Mouse (Mus musculus) G1E-ER4 (cell line): ENCODE results near the gene Smpd1. TPM values are rescaled to one million over a fixed set of nuclear protein-coding genes. Genes with fewer than 3 reads are reported as not detected.

ENCODE experiments used
- GATA1 ChIP-seq: IDR thresholded peaks from one replicate; pipeline ENCODE4 v1.8.0; 2012; ENCODE audit warnings: low read length, inconsistent platforms
- polyA plus RNA-seq: library from polyadenylated mRNA; stranded (reverse); fragments of >175 nt; gene quantifications from 2 replicates; pipeline ENCODE4 v1.2.3, GENCODE M21; 2012

The Smpd1 gene
- polyA plus RNA-seq, 1 experiment = 24.4 TPM

- TF ChIP-seq GATA1 = no peak
Observed at GRCm38 (mm10) chr7:105553456-105554211, 526 bp upstream of the Smpd1 start.

GRCm38 (mm10) chr7:105555571-105555970 is 1.4 kb downstream of the Smpd1 start:
- no peak for TF ChIP-seq GATA1

DNA sequence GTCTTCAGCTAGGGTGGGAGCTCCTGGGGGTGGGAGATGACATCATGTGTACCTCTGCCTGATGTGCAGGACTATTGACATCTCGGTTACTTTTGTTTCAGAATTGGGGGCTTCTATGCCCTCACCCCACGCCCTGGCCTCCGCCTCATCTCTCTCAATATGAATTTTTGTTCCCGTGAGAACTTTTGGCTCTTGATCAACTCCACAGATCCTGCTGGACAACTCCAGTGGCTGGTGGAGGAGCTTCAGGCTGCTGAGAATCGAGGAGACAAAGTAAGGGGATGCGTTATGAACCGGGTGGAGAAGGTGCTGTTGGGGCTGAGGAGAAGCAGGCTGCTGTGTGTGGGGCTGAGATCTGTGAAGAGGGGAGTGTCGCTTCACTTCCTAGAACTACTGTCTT is 2.2 kb downstream of the Smpd1 start:
- TF ChIP-seq GATA1 = no peak

- TF ChIP-seq GATA1 = no peak
Observed at GRCm38 (mm10) chr7:105557671-105558070, 3.5 kb downstream of the Smpd1 start.

GRCm38 (mm10) chr7:105559016-105559415 is 4.9 kb downstream of the Smpd1 start:
- TF ChIP-seq GATA1 = no peak

GRCm38 (mm10) chr7:105562317-105562716 is 8.2 kb downstream of the Smpd1 start:
- no peak for TF ChIP-seq GATA1

DNA sequence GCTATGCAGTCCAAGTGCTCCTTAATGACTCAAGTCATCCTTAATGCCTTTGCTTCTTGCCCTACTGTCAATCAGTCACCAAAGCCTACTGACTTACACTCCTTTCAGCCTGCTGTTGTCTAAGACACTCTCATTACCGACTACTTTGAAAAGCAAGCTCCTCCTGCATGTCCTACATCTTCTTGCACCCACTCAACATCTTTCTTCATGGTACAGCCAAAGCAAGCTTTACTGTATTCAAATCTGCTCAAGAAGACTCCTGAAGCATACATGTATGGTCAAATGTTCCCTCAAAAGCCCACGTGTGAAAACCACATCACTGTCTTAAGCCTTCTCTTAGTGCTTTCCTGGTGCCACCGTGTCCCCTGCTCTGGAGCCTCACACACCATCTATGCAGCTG is 9.2 kb downstream of the Smpd1 start:
- no peak for TF ChIP-seq GATA1

DNA sequence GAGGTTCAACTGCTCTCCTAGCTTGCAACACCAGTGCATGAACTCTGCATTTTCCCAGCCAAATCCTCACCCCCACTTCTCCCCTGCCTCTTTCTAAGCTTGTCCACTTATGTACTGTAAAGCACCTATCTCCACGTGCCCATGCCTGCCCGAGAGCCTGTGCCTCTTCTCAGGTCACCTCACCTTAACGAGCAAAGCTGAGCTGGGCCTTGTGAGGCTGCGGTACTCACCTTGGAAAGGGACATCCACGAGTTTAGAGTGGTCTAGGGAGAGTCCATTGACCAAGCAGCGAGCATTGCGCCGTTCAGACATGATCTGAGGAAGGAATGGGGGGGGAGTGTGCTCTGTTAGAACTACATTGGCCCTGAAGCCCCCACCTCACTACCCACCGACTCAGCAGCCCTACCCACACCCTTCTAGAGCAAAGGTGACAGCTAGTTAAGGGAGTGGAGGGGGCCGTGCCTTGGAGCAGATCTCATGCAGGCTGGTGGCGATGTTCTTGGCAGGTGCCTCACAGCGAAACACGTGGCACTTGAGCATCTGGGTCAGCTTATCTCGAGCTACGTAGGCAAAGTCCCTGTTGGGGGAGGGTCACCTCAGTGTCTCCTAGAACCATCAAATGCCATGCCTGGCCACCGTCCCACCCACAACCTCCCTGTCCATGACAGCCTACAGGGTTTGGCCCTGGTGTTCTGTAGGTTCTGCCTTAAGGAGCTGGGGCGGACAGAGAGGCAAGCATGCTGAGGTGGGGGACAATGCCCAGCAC is 11.1 kb downstream of the Smpd1 start:
- no peak for TF ChIP-seq GATA1

DNA sequence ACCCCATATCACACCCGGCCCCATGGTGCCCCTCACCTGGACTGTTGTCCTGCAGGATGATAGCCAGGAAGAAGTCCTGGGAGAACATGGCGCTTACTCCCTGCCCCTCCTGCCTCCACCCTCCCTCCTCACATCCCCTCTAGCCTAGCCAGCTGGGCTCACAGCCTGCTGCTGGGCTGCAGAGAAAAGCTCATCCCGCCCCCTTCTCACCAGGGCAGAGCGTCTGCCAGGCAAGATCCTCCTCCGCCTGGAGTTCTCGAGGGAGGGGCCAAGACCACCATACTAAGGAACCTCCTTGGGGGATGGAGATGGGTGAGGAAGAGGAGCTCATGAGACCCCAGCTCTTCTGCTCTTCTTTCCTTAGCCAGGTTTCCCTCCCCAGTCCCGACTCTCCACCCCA is 14.4 kb downstream of the Smpd1 start:
- TF ChIP-seq GATA1 = no peak

DNA sequence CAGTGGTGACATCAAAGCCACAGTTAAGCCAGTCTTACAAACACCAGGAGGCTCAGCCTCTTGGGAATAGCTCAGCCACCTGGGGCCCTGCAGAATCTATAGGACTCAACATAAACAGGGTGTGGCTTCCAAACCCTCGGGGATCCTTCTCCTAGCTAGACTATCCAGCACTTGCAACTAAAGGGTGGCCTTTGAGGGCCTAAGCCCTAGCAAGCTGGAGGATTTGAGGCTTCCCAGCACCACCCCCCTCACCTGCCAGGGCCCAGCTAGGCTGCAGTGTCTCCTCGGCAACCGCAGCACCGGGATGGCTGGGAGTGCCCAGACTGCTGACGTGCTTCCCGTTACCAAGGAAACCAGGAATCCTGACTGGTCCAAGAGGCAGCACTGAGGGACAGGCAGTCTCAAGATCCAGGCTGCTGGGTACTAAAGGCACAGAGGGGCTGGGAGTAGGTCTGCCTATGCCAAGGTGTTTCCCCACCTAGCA is 14.9 kb downstream of the Smpd1 start:
- TF ChIP-seq GATA1 = no peak

DNA sequence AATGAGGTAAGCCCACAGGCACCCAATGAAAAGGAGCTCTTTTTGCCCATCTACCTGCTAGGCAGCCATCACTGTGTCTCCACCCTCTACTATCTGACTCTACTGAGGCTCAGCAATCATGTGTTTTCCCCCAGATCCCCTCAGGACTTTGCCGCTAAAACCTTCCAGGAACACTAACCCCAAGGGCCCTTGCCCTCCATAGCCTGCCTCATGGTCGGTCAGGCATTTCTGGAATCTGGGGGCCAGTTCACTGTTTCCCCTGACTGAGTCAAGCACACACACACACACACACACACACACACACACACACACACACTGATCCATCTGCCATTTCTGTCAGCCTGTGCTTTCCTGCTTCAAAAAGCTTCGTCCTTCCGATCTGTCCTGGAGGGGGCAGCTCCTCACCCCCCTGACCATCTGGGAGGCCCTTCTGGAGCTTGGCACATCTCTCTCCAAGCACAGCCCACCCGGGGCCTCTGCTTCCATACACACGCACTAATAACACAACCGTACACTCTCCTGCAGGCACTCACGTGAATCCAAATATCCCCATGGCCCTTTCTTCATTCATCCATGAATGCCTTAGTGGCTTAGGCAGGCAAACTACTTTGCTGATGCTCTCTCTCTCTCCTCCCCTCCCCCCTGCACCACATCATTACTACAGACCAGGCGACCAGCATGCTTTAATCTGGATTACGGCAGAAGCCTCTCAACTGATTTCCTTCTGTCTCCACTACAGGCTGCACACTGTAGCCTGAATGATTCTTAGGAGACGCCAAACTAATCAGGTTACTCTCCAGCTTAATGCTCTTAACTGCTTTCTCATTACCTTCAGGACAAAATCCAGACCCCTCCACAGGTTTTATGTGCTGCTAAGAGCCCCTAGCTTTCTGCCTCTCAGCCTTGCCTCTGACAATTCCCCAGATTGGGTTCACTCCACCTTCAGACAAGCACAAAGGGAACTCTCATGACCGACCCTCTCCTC is 15.6 kb downstream of the Smpd1 start:
- no peak for TF ChIP-seq GATA1

- TF ChIP-seq GATA1 = no peak
Observed at GRCm38 (mm10) chr7:105570756-105571155, 16.6 kb downstream of the Smpd1 start.

GRCm38 (mm10) chr7:105572949-105573348 is 18.8 kb downstream of the Smpd1 start:
- TF ChIP-seq GATA1 = no peak

DNA sequence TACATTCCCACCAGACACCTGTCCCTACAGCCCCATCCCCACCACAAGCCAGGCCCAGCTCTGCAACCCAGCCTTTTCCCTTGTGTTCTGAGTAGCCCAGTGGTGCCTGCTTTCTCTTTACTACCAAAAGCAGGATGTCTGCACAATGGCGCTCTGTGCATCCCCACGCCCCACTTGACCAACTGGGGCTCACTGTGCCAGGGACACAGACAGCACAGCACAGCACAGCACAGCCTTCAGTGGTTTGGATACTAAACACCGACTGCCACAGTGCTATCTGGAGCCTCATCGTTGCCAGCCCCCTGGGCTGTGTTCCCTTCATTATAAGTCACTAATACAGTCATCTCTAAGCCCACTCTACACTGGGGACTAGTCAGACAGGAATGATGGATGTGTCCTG is 20.4 kb downstream of the Smpd1 start:
- TF ChIP-seq GATA1 = no peak

DNA sequence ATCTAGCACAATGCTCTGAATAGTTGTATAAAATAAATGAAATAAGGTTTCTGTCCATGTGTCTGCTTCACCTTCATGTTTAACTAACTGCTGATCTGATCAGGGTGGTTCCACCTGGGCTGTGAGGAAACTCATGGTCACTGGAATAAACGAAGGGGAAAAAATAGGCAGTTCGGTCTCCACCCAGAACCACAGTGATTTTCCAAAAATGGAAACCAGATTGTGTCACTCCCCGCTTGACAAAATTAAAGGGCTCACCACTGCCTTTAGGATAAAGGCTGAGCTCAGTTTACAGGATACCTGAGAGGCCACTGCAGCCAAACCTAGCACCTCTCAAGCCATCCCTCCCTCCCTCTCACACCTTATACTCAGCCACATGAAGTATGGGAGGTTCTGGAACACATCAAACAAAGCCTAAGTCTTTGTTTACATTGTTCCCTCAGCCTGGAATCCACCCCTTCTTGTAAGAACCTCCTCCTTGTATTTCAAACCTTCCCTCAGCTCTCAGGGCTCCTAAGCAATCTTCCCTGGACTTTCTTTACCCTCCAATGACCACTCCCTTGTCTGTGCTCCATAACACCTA is 22.1 kb downstream of the Smpd1 start:
- TF ChIP-seq GATA1 = no peak

DNA sequence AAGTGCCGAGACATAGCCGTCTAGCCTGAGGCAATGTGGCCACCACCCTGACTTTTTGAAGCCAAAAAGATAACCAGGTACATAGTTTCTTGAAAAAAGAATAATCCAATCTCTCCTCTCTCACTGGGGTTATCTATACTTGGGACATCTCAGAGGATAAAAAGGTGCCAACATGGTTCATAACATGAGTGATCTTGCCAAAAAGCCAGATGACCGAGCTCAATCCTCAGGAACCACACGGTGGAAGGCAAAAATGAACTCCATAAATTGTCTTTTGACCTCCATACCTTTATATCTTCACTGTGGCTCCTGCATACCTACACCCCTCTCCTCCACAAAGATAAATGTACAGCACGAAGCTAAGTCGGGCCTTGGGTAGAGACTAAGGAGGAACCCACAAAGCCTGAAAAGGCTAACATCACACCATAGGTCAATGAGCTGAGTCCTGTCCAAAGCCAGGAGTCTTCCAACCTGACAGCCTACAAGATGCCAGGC is 23.3 kb downstream of the Smpd1 start:
- no peak for TF ChIP-seq GATA1
